Mouse (Mus musculus) brain, embryonic 18.5 days (tissue): ENCODE data around the gene Lonrf2.
A peak's percentile ranks its signal among the peaks of the same experiment; 100 is the strongest.

Source experiments
- DNase-seq: peaks from one replicate; pipeline ENCODE4 v3.0.0-alpha.2; 2012; ENCODE audit warnings: low read depth, low spot score

The Lonrf2 gene

GRCm38 (mm10) chr1:38767812-38768211, 68.7 kb downstream of the Lonrf2 start:
- peak; percentile 63 for DNase-seq

GRCm38 (mm10) chr1:38766661-38767572, 69.6 kb downstream of the Lonrf2 start:
- no peak for DNase-seq

- DNase-seq = no peak
These were observed 70.3 kb downstream of the Lonrf2 start for GRCm38 (mm10) chr1:38766254-38766653.

- no peak for DNase-seq
These were observed 72.4 kb downstream of the Lonrf2 start for GRCm38 (mm10) chr1:38763960-38764613.

- no peak for DNase-seq
These were observed 76.1 kb downstream of the Lonrf2 start for GRCm38 (mm10) chr1:38760424-38760823.

GRCm38 (mm10) chr1:38757791-38758403, 78.6 kb downstream of the Lonrf2 start:
- no peak for DNase-seq

GRCm38 (mm10) chr1:38743863-38744262, 92.6 kb downstream of the Lonrf2 start:
- DNase-seq = no peak
